Mouse (Mus musculus) embryonic facial prominence, embryonic 13.5 days (tissue): ENCODE measurements around the gene Olfr1046. TPM values are rescaled to one million over a fixed set of nuclear protein-coding genes. Genes with fewer than 3 reads are reported as not detected.
"Not testable (repeated sequence)": the region's sequence is repeated elsewhere in the genome, so short reads cannot be mapped to it uniquely, and the experiment has no call there.

Experiments
- ATAC-seq: fragments of 200-750 bp; cut with Nextera tagmentation; 2 replicates; pipeline ENCODE4 v1.8.0; 2017; ENCODE audit warnings: low read depth; ENCODE audit not compliant: insufficient number of reproducible peaks, insufficient read depth, low FRiP score, low TSS enrichment
- H3K27ac ChIP-seq: fragments of 300-500 bp; sonication (generic); 2 replicates; pipeline ENCODE4 v1.5.1; 2015; ENCODE audit warnings: moderate library complexity, mild to moderate bottlenecking, inconsistent platforms
- H3K27me3 ChIP-seq: fragments of 300-500 bp; sonication (generic); 2 replicates; pipeline ENCODE4 v1.6.1; 2015; ENCODE audit warnings: mild to moderate bottlenecking, inconsistent platforms
- H3K36me3 ChIP-seq: fragments of 300-500 bp; sonication (generic); 2 replicates; pipeline ENCODE4 v1.6.1; 2015; ENCODE audit warnings: mild to moderate bottlenecking, inconsistent platforms
- H3K4me1 ChIP-seq: fragments of 300-500 bp; sonication (generic); 2 replicates; pipeline ENCODE4 v1.6.1; 2015; ENCODE audit warnings: inconsistent platforms
- H3K4me2 ChIP-seq: fragments of 300-500 bp; sonication (generic); 2 replicates; pipeline ENCODE4 v1.6.1; 2015; ENCODE audit warnings: moderate library complexity, mild to moderate bottlenecking, inconsistent platforms
- H3K4me3 ChIP-seq: fragments of 300-500 bp; sonication (generic); 2 replicates; pipeline ENCODE4 v1.5.1; 2015; ENCODE audit warnings: mild to moderate bottlenecking, inconsistent platforms
- H3K9ac ChIP-seq: fragments of 300-500 bp; sonication (generic); 2 replicates; pipeline ENCODE4 v1.6.1; 2015; ENCODE audit warnings: mild to moderate bottlenecking, inconsistent platforms
- H3K9me3 ChIP-seq: fragments of 300-500 bp; sonication (generic); 2 replicates; pipeline ENCODE4 v1.6.1; 2016; ENCODE audit warnings: inconsistent platforms
- WGBS: fragments of 180-500 bp; shearing (Covaris S2); methylation state at CpG from one replicate; pipeline ENCODE4 v1.1.7; 2015; ENCODE audit warnings: mixed read lengths; 5-methylcytosine and 5-hydroxymethylcytosine counted together
- polyA plus RNA-seq: library from polyadenylated mRNA; unstranded; fragments of >200 nt; fragmentation: Nextera tagmentation; extraction: Ambion mirVana; gene quantifications from 2 replicates; pipeline ENCODE4 v1.2.1, GENCODE M21; 2015

Gene Olfr1046
- polyA plus RNA-seq, result not detected in 2 replicates

DNA sequence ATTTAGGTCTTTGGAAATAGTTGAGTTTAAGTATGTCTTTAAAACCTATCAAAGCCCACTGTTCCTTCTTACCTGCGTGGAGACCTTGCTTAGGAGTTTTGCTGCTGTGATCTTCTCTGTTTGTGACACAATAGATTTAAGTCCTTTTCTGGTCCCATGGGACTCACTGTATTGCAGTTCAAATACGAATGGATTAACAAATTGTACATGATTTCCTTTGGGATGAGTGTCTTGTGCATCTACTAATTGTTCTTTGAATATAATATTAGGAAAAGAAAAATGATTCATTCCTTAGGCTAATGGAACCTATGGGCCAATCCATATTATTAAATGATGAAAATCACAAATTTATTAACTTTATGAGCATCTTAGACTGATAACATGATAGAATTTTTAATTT lies at the start of gene Olfr1046:
Gene Olfr1046, minus strand, starts transcription at position 101 of the 400 bp plus-strand sequence.
- no peaks in the 10 kb centered on the region for H3K27me3 ChIP-seq
- WGBS, result 69% methylated on average over 2 of the region's 2 CpGs
- H3K36me3 ChIP-seq, result no peaks in the 10 kb centered on the region
- no peak for ATAC-seq
- H3K27ac ChIP-seq, result no peak within 1 kb of the TSS
- no peaks in the 10 kb centered on the region for H3K4me1 ChIP-seq
- H3K4me2 ChIP-seq, result no peak within 1 kb of the TSS
- no peak within 1 kb of the TSS for H3K4me3 ChIP-seq
- H3K9me3 ChIP-seq, result no peaks in the 10 kb centered on the region
- H3K9ac ChIP-seq, result no peak within 1 kb of the TSS

DNA sequence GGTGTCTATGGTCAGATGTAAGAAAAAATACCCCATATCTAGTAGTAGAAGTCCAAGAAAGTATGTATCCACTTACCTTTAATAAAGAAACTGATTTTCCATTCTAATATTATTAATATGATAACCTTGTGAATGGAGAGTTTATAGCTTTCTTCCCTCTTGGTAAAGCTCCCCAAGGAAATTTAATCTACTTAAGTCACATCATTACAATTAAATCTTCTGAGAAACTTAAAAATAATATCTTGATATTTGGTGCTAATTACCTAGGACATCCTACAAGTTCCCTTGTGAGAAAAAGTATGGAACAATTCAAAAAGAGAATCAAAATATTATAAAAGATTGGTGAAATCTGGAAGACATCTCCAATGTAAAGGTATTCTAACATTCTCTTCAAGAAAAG lies 39.1 kb upstream of the Olfr1046 start, which contains the start of gene Olfr1049:
Gene Olfr1049, minus strand, starts transcription at position 101 of the 400 bp plus-strand sequence.
- H3K27me3 ChIP-seq, H3K36me3 ChIP-seq, H3K9ac ChIP-seq, H3K4me3 ChIP-seq, H3K4me2 ChIP-seq, H3K27ac ChIP-seq, H3K4me1 ChIP-seq, ATAC-seq, H3K9me3 ChIP-seq: not testable (repeated sequence)

GRCm38 (mm10) chr2:86240189-86240588 lies 21.1 kb upstream of the Olfr1046 start, which contains the start of gene Olfr1048:
TSS of gene Olfr1048 (minus strand) at chr2:86240289.
- H3K27me3 ChIP-seq, result no peaks in the 10 kb centered on the region
- no peaks in the 10 kb centered on the region for H3K36me3 ChIP-seq
- H3K9me3 ChIP-seq, result no peaks in the 10 kb centered on the region
- no peak within 1 kb of the TSS for H3K4me2 ChIP-seq
- H3K27ac ChIP-seq, result no peak within 1 kb of the TSS
- no peaks in the 10 kb centered on the region for H3K4me1 ChIP-seq
- no peak within 1 kb of the TSS for H3K9ac ChIP-seq
- H3K4me3 ChIP-seq, result no peak within 1 kb of the TSS
- no peak for ATAC-seq

- H3K9me3 ChIP-seq, result no peaks in the 10 kb centered on the region
- no peaks in the 10 kb centered on the region for H3K36me3 ChIP-seq
- no peak within 1 kb of the TSS for H3K4me3 ChIP-seq
- 92% methylated on average over 1 of the region's 1 CpGs for WGBS
- H3K9ac ChIP-seq, result no peak within 1 kb of the TSS
- ATAC-seq, result no peak
- H3K27ac ChIP-seq, result no peak within 1 kb of the TSS
- no peaks in the 10 kb centered on the region for H3K4me1 ChIP-seq
- no peaks in the 10 kb centered on the region for H3K27me3 ChIP-seq
- H3K4me2 ChIP-seq, result no peak within 1 kb of the TSS
These were observed 12.2 kb upstream of the Olfr1046 start, which contains the start of gene Olfr1047 for GRCm38 (mm10) chr2:86231301-86231700. TSS of gene Olfr1047 (minus strand) at chr2:86231401.

DNA sequence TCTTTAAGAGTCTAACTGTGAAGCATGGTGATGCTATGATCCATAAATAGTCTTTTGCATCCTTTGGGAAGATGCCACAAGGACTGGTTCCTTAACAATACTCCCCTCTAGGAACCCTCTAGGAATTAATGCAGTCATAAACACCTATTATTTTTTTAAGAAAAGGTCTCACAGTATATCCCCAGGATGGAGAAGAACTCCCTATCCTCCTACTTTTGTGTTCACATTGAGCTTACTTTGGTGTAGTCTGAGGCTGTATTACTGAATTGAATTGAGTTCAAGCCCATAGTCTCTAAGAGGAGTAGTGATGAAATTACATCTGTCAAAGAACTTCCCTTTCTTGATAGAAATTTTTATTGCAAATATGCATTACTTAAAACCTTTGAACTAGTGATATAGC lies 16.2 kb downstream of the Olfr1046 start, which contains the start of gene Olfr1045:
Gene Olfr1045, minus strand, starts transcription at position 101 of the 400 bp plus-strand sequence.
- H3K9me3 ChIP-seq, result no peaks in the 10 kb centered on the region
- no peak within 1 kb of the TSS for H3K4me3 ChIP-seq
- no peaks in the 10 kb centered on the region for H3K36me3 ChIP-seq
- no peak within 1 kb of the TSS for H3K4me2 ChIP-seq
- H3K9ac ChIP-seq, result no peak within 1 kb of the TSS
- H3K27me3 ChIP-seq, result no peaks in the 10 kb centered on the region
- ATAC-seq, result no peak
- H3K27ac ChIP-seq, result no peak within 1 kb of the TSS
- no peaks in the 10 kb centered on the region for H3K4me1 ChIP-seq

DNA sequence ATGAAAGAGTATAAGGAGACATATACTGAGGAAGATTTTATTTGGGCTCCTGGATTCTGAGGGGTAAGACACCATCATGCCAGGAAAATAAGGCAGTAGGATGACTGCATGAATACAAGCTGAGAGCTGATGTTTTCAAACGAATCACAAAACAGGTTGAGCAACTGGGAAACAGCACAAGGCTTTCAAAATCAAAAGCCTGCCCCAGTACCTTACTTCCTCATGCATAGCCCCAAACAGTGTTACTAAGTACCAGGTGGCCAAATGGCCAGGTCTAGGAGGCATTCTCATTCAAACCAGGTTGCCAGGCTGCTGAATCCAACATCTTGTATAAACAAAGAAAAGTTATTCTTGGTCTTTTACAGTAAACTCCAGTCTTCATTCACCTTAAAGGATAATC lies 23.3 kb downstream of the Olfr1046 start:
- H3K9ac ChIP-seq, result no peak overlapping the region
- H3K9me3 ChIP-seq, result no peaks in the 10 kb centered on the region
- 41% methylated on average over 1 of the region's 1 CpGs for WGBS
- ATAC-seq, result no peak
- H3K36me3 ChIP-seq, result no peaks in the 10 kb centered on the region
- H3K4me3 ChIP-seq, result no peak overlapping the region
- no peaks in the 10 kb centered on the region for H3K4me1 ChIP-seq
- H3K27ac ChIP-seq, result no peak overlapping the region
- no peaks in the 10 kb centered on the region for H3K27me3 ChIP-seq
- H3K4me2 ChIP-seq, result no peak overlapping the region

DNA sequence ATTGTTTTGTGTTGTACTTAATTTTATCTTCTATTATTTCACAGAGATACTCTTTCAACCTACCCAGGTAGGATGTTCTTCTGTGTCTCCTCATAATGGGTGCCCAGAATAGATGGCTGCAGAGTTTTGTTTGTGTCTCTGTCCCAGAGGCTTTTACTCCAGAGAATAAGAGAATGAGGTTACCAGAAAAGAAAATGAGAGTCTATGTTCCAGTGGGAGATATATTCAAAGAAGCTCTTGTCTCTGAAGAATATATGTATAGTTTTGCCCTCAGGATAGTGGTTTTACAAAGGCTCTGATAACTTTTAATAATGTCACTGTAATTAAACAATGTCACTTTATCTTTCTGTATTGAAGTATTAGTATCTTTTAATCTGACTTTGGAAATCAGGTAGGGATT lies 33.5 kb downstream of the Olfr1046 start, which contains the start of gene Olfr52:
Gene Olfr52, minus strand, starts transcription at position 101 of the 400 bp plus-strand sequence.
- H3K27me3 ChIP-seq, result no peaks in the 10 kb centered on the region
- H3K9me3 ChIP-seq, result no peaks in the 10 kb centered on the region
- H3K4me1 ChIP-seq, result no peaks in the 10 kb centered on the region
- no peak for ATAC-seq
- no peak within 1 kb of the TSS for H3K4me2 ChIP-seq
- H3K27ac ChIP-seq, result no peak within 1 kb of the TSS
- no peak within 1 kb of the TSS for H3K4me3 ChIP-seq
- no peaks in the 10 kb centered on the region for H3K36me3 ChIP-seq
- H3K9ac ChIP-seq, result no peak within 1 kb of the TSS

GRCm38 (mm10) chr2:86179950-86180349 lies 39.2 kb downstream of the Olfr1046 start:
- Histone ChIP-seq H3K9ac (no peak overlapping the region), H3K4me2 (no peak overlapping the region), H3K27ac (no peak overlapping the region), H3K9me3 (no peaks in the 10 kb centered on the region), H3K36me3 (no peaks in the 10 kb centered on the region), H3K4me3 (no peak overlapping the region), H3K4me1 (no peaks in the 10 kb centered on the region), H3K27me3 (no peaks in the 10 kb centered on the region)
- 72% methylated on average over 3 of the region's 3 CpGs for WGBS
- no peak for ATAC-seq

DNA sequence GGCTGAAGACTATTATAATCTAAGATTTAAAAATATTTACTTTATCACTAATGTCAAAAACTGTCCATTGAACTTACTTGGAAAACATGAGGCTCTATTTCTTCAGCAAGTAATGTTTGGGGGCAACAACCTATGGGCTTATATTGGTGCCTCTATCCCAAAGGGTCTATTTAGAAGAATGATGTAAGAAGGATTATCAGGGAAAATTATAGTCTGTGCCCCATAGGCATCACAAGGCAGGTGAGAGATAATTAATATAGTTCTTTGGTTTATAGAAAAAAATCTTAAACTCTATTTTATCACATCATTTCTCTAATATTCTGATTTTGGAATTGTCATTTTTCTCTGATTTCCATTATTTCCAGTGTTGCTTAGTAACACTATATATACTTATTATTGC lies 41.4 kb downstream of the Olfr1046 start, which contains the start of gene Olfr1044:
Gene Olfr1044, minus strand, starts transcription at position 101 of the 400 bp plus-strand sequence.
- H3K4me1 ChIP-seq, result no peaks in the 10 kb centered on the region
- no peaks in the 10 kb centered on the region for H3K9me3 ChIP-seq
- H3K9ac ChIP-seq, result no peak within 1 kb of the TSS
- no peak within 1 kb of the TSS for H3K27ac ChIP-seq
- no peak within 1 kb of the TSS for H3K4me2 ChIP-seq
- no peaks in the 10 kb centered on the region for H3K36me3 ChIP-seq
- H3K27me3 ChIP-seq, result no peaks in the 10 kb centered on the region
- no peak within 1 kb of the TSS for H3K4me3 ChIP-seq
- no peak for ATAC-seq

DNA sequence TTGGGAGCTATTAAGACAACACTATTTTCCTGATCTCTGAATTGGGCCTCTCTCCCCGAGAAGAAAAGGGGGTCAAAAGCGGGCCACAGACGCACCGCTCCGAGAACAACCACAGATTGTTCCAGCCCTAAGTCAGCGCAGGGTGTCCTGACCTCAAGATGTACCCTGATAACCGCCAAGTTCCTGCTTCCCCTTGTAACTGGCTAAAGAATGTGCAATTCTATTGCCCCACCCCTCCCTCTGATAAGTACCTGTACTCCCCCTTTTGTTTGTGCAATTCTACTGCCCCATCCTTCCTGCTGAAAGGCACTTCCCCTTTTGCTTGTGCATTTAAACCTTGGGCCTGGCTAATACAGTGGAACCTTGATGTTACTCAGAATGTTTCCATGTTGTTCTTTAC lies 43.7 kb downstream of the Olfr1046 start:
- not testable (repeated sequence) for H3K36me3 ChIP-seq, H3K9me3 ChIP-seq, H3K9ac ChIP-seq, H3K4me2 ChIP-seq, ATAC-seq, H3K4me1 ChIP-seq, H3K4me3 ChIP-seq, H3K27ac ChIP-seq, H3K27me3 ChIP-seq
- whole genome bisulfite sequencing, result 72% methylated on average over 7 of the region's 7 CpGs

DNA sequence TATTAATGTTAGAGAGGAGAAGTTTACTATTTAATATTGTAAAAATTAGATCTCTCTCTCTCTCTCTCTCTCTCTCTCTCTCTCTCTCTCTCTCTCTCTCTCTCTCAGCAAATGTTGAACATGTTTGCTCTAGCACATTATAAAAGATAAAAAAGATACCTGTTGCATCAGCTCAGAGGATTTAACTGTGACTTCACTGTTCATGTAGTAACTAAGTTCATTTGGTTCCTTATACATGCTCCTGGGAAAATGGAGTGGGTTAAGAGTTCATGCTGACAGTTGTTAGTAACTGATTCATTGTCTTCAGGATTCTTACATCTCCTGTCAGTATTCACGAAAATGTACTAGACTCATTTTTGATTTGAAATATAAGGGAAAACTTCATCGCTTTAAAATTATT lies 51.7 kb downstream of the Olfr1046 start, which contains the start of gene Olfr1043:
Gene Olfr1043, minus strand, starts transcription at position 101 of the 400 bp plus-strand sequence.
- H3K36me3 ChIP-seq, result no peaks in the 10 kb centered on the region
- H3K4me3 ChIP-seq, result no peak within 1 kb of the TSS
- H3K9ac ChIP-seq, result no peak within 1 kb of the TSS
- 86% methylated on average over 2 of the region's 2 CpGs for WGBS
- no peak for ATAC-seq
- H3K4me2 ChIP-seq, result no peak within 1 kb of the TSS
- H3K27me3 ChIP-seq, result no peaks in the 10 kb centered on the region
- no peak within 1 kb of the TSS for H3K27ac ChIP-seq
- H3K9me3 ChIP-seq, result no peaks in the 10 kb centered on the region
- no peaks in the 10 kb centered on the region for H3K4me1 ChIP-seq
